Mouse (Mus musculus) kidney, postnatal 36 days (tissue): ENCODE results near the gene Kcnd1.
"Not testable (repeated sequence)": the region's sequence is repeated elsewhere in the genome, so short reads cannot be mapped to it uniquely, and the experiment has no call there.

Experiments
- DNase-seq, 2 experiments: peaks; one replicate each; pipeline ENCODE4 v3.0.0; 2021 to 2022; ENCODE audit warnings: mixed read lengths in 2 of 2

Gene Kcnd1

DNA sequence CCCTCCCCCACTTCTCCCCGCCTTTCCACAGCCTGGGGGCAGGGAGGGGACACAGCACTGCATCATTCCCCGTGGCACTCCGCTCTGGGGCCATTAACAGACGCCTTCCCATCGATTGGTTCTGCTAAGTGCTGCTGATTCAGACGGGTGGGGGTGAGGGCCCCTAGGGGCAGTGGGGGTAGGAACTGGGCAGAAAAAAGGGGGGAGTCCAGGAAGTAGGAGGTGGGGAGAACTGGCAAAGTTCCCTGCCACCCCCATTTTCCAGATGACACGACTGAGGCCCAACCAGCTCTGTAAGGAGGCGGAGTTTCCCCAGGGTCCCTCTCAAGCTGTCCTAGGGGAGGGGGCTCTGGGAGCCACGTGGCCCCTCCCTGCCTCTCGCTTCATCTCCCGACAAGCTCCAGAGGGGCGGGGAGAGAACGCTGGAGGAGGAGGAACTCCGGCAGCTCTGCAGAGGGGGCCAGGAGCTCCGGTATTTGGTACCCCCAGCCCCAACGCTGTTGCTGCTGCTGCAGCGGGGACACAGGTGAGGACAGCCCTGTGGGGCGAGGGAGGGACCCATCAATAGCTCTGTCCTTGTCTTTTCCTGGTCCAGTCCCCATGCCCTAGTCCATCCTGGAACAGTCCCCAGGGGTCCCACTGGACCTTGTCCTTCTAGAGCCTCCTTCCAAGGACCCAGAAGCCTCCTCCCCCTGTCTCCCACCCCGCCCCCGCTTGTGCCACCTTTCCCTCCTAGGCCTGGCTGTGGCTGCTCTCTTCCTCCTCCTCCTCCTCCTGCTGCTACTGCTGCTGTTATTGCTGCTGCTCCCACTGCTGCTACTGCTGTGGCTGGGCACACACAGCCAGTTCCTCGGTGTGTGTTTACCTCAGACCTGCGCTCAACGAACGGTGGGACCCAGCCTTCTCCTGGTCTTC is at the start of gene Kcnd1:
Gene Kcnd1, plus strand, starts transcription at position 425 of the 915 bp plus-strand sequence.
- DNase-seq: peak in 1 of 2 experiments; percentile 8

DNA sequence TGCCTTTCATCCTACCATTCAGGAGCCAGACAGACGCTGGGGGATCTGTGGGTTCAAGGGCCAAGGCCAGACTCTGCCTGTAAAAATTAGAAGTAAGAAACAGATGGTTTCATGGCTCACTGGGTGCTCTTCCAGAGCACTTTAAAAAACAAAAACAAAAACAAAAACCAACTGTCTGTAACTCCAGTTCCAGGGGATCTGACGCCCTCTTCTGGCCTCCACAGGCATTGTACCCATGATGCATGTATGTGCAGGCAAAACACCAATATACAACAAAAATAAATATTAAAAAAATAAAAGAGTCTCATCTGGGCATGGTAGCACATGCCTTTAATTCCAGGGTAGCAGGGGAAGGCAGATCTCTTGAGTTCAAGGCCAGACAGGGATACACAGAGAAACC is 49.3 kb upstream of the Kcnd1 start:
- DNase-seq: peak in 1 of 2 experiments; percentile 58

GRCm38 (mm10) chrX:7775501-7776205 is 46.4 kb upstream of the Kcnd1 start:
- DNase-seq: no peak

DNA sequence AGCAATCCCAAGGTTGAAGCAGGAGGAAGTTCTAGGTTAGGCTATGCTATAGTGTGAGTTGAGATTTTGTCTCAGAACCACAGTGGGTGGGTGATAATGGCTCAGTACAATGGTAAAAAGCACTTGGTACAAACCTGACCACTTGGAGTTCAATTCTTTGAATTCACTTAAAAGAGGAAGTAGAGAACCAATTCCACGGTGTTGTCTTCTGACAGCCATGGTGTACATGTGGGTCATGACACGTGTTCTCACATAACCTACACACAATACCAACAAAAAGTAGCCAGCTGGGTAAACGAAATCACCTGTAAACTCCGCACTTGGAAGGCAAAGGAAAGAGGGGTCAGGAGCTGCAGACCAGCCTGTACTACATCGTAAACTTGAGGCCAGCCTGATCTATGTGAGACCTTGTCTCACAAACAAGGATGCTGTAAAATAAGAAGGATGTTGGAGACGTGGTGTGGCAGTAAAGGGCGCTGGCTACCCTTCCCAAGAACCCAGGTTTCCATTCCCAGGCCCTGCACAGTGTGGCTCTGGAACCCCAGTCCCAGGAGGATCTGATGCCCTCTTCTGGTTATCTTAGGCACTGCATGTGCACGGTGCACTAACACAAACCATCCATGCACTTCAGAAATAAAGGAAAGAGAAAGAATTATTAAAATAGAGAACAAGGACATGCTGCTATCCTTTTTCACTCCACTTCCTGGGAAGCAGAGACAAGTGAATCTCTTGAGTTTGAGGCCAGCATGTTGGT is 45.6 kb upstream of the Kcnd1 start:
- peak; percentile 36 to 79 for DNase-seq

GRCm38 (mm10) chrX:7778450-7779244 is 43.4 kb upstream of the Kcnd1 start:
- no peak for DNase-seq

DNA sequence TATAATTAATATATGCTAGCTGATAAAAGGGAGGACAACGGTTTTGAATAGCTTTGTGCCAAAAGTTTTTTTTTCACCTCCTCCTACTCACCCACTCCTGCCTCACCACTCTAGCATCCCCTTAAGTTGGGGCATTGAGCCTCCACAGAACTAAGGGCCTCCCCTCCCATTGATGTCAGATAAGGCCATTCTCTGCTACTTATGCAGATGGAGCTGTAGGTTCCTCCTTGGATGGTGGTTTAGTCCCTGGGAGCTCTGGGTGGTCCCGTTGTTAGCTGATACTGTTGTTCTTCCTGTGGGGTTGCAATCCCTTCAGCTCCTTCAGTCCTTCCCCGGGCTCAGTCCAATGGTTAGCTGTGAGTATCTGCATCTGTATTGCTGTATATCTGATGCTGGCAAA is 42.8 kb upstream of the Kcnd1 start:
- no peak for DNase-seq

GRCm38 (mm10) chrX:7782603-7783092 is 39.4 kb upstream of the Kcnd1 start:
- DNase-seq: no peak

DNA sequence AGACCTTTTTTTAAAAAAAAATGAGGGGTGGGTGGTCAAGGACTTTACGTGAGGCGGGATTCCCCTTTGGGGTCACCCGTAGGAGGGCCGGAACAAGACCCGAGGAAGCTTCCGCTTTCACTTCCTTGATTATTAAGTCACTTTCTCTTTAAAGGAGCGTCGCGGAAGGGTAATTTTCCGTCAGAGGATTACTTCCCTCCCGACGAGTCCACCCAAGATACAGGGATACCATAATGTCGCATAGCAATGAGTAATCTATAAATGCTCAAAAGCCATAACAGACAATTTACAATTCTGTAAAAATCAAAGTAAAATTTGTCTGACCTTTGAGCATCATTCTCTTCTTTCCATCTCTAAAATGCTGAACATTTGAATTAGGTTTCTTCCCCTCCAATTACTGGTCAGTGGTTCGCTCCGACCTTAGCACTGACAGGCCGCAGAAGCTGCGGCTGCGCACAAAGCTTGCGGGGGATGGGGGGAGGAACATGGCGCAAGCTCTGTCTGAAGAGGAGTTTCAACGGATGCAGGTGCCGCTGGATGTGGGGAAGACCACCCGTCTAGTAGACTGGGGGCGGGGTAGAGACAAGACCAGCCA is 32.5 kb upstream of the Kcnd1 start, which contains the start of gene Gripap1:
Gene Gripap1, plus strand, starts transcription at position 224 of the 595 bp plus-strand sequence.
- DNase-seq: peak; percentile 82 to 86

- DNase-seq: no peak
These were observed 31.8 kb upstream of the Kcnd1 start for GRCm38 (mm10) chrX:7790309-7790708.

GRCm38 (mm10) chrX:7793361-7793760 is 28.7 kb upstream of the Kcnd1 start:
- peak; percentile 14 to 22 for DNase-seq

- DNase-seq: peak; percentile 28 to 70
These were observed 27.1 kb upstream of the Kcnd1 start for GRCm38 (mm10) chrX:7795016-7795415.

DNA sequence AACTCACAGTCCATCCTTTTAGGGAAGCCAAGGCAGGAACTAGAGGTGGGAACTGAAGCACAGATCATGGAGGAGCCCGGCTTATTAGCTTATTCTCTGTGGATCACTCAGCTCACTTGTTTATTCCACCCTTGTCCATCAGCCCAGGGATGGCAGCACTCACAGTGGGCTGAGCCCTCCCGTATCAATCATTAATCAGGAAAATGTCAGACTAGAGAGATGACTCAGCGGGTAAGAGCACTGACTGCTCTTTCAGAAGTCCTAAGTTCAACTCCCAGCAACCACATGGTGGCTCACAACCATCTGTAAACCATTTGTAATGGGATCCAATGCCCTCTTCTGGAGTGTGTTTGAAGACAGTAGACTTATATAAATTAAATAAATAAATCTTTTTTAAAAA is 24.8 kb upstream of the Kcnd1 start:
- peak; percentile 33 to 68 for DNase-seq

DNA sequence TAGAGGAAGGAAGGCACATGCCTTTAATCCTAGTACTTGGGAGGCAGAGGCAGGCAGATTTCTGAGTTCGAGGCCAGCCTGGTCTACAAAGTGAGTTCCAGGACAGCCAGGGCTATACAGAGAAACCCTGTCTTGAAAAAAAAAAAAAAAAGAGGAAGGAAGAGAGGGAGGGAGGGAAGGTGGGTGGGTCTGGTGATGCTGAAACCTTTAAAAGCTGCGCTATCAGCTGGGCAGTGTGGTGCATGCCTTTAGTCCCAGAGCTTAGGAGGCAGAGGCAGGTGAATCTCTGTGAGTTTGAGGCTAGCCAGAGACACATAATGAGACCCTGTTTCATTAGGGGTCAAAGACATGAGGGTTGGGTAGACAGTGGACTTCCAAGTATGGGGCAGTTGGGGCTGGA is 19.9 kb upstream of the Kcnd1 start:
- DNase-seq: not testable (repeated sequence)

DNA sequence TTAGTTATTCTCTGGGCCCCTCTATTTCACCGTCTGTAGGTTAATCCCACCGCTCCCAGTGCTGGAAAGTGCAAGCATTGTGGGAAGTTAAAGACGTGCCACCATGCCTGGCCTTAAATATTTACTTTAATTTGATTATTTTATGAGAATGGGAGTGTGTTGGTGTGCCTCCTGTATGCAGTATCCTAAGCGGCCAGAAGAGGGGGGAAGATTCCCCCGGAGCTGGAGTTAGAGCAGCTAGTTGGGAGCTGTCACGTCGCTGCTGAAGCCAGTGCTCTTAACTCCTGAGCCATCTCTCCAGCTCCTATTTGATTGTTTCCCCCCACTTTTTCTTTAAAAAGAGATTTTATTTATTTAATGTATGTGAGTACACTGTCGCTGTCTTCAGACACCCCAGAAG is 7.1 kb upstream of the Kcnd1 start:
- DNase-seq: peak in 1 of 2 experiments; percentile 56

- DNase-seq: no peak
These were observed 15.1 kb downstream of the Kcnd1 start for GRCm38 (mm10) chrX:7837146-7837545.

GRCm38 (mm10) chrX:7840842-7841162 is 18.7 kb downstream of the Kcnd1 start:
- DNase-seq: no peak

DNA sequence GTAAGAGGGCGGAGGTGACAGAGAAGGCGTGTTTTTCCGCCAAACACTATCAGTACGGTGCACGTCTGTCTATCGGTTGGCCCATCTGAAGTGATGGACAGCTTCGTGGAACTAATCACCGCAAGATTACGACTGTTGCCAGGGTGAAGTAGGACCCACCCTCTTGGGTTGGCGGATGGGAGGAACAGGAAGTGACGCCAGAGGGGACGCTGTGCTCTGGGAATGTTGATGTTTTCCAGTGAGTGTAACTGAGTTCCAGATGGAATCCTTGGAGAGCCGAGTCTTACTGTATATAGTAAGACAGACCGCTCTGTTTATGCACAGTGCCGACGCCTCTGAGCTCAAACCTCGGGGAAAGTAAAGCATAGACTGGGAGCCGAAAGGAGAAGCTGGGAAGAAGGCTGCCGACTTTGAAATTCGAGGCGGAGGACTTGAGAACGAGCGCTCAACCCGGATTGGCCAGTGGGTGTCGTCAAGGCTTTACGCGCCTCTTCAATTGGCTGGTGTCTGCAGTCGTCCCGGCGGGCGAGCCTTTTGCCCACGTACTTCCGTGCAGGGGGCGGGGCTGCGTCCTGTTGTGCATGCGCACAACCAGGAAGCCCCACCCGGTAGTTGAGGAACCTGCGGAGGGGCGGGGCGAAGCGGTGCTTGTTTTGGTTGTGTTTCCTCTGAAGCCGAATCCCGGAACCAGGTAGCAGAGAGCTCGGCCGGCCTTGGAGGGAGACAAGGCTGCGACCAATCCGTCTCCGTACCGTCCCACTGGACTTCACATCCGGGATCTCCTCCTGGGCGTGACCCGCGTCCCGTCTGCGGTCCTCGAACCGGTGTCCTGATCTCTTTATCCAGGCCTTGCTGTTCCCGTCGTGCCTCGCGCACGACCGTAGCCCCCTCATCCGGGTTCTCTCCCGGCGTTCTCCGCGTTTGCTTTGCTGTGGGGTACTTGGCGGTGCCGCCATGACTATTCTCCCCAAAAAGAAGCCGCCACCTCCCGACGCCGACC is 19.4 kb downstream of the Kcnd1 start, which contains the start of gene Otud5:
Gene Otud5, plus strand, starts transcription at position 202 of the 1,000 bp plus-strand sequence.
- DNase-seq: peak; percentile 96 to 97

- DNase-seq: peak in 1 of 2 experiments; percentile 18
These were observed 20.2 kb downstream of the Kcnd1 start for GRCm38 (mm10) chrX:7842318-7842717.

DNA sequence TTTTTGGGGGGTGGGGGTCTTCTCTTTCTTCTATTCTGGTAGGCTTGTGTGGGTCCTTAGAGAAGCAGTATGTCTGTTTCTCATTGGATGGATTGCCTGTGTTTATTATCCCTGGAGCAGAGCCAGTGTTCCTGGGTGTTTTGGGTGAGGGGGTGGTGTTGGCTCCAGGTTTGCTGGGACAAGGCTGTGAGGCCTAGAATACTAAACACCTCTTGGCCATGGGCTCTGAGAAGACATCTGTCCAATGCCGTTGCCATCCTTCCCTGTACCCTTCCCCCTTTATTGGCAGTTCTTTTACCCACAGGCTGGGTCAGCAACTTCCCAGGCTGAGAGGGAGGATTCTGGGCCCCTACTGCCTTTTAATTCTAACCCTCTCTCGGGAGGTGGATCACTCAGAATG is 25.8 kb downstream of the Kcnd1 start:
- DNase-seq: no peak

GRCm38 (mm10) chrX:7854578-7854977 is 32.5 kb downstream of the Kcnd1 start:
- peak; percentile 41 to 69 for DNase-seq
